8 mouse cellular contexts compared by ENCODE assay signal in genomic region chr12:81026277-81026994, GRCm38 (mm10). TPM values are rescaled to one million over a fixed set of nuclear protein-coding genes. Genes with fewer than 3 reads are reported as not detected.
DNase-seq lines count a peak whose midpoint lies in the region; ATAC-seq and TF ChIP-seq lines count a peak whose summit lies in the region.

Smoc1 (plus strand) TSS chr12:81026808.

- H3K9ac ChIP-seq in MEL (ENCODE audit: control insufficient read depth, low read depth, low read length, poor library complexity, severe bottlenecking), result no peak within 1 kb of the TSS
- peak within 1 kb of the TSS; percentile 73 for H3K9ac ChIP-seq in forebrain, embryonic 13.5 days
- peak within 1 kb of the TSS; percentile 24; the same call in 1 of the 2 replicates for H3K9ac ChIP-seq in lung, embryonic 16.5 days (ENCODE audit: low read length)

- 7% methylated on average over 18 of the region's 42 CpGs for WGBS in forebrain, embryonic 13.5 days
- 4% methylated on average over 33 of the region's 42 CpGs for WGBS in lung, embryonic 16.5 days

- H3K9me3 ChIP-seq in MEL (replicated peaks; ENCODE audit: insufficient read depth, low read length), result no peaks in the 10 kb centered on the region
- no peaks in the 10 kb centered on the region for H3K9me3 ChIP-seq in forebrain, embryonic 13.5 days (replicated peaks)
- H3K9me3 ChIP-seq in lung, embryonic 16.5 days (ENCODE audit: control insufficient read depth, low read length), result no peaks in the 10 kb centered on the region

- no peak for TF ChIP-seq EP300 in MEL (IDR thresholded peaks at IDR 0.05; ENCODE audit: low read depth in 1 of 2, low read length in 2 of 2)

- H3K4me1 ChIP-seq in MEL (ENCODE audit: control insufficient read depth in 1 of 2, insufficient read depth in 2 of 2, low read length in 2 of 2), result no peaks in the 10 kb centered on the region; a peak in 2 of 4 replicates
- peaks cover 3% of the 10 kb centered on the region; the same call in 1 of the 2 replicates for H3K4me1 ChIP-seq in brown adipose tissue, adult 24 weeks (ENCODE audit: control insufficient read depth, insufficient read depth, insufficient read length, low read length)
- peaks cover 18% of the 10 kb centered on the region for H3K4me1 ChIP-seq in forebrain, embryonic 13.5 days
- peaks cover 3% of the 10 kb centered on the region; the same call in 1 of the 2 replicates for H3K4me1 ChIP-seq in lung, embryonic 16.5 days (replicated peaks; ENCODE audit: control insufficient read depth, insufficient read depth, low read length)

- no peak for TF ChIP-seq RAD21 in MEL (IDR thresholded peaks at IDR 0.05; ENCODE audit: low read depth, low read length)

- TF ChIP-seq POLR2A in MEL (IDR thresholded peaks at IDR 0.05; ENCODE audit: control insufficient read depth in 1 of 2, insufficient read depth in 1 of 2, low read depth in 1 of 2, low read length in 2 of 2, poor library complexity in 1 of 2), result no peak

- TF ChIP-seq CTCF in MEL (IDR thresholded peaks at IDR 0.05 in 2 of 3, conservative IDR thresholded peaks at IDR 0.05 in 1 of 3; ENCODE audit: control insufficient read depth in 1 of 3, insufficient read depth in 1 of 3, low read depth in 2 of 3, low read length in 3 of 3, poor library complexity in 1 of 3, severe bottlenecking in 1 of 3), result no peak

- peak; percentile 97 for ATAC-seq in forebrain, embryonic 13.5 days
- peak; percentile 66 for ATAC-seq in lung, embryonic 16.5 days (ENCODE audit: low read depth)

- DNase-seq in MEL (ENCODE audit: low read depth, low spot score), result no peak
- peak; percentile 57 to 61 for DNase-seq in heart, postnatal 10 days
- peak; percentile 55 to 62 for DNase-seq in layer of hippocampus, adult 8-10 months (ENCODE audit: low spot score in 2 of 2)
- DNase-seq in right cerebral cortex, postnatal 25 days, result peak; percentile 71
- no peak for DNase-seq in c-Kit-positive CD71-positive TER-119-positive erythroid progenitor cells, embryonic 14.5 days (ENCODE audit: low spot score)

- H3K79me2 ChIP-seq in MEL (ENCODE audit: control insufficient read depth, insufficient read depth, low read length, poor library complexity), result 0 out of 2 replicates have a peak, but pooled peaks cover 3% of the 10 kb centered on the region

- H3K4me2 ChIP-seq in forebrain, embryonic 13.5 days, result peak within 1 kb of the TSS; percentile 99
- peak within 1 kb of the TSS; percentile 87 for H3K4me2 ChIP-seq in lung, embryonic 16.5 days (ENCODE audit: low read depth, low read length)

- H3K4me3 ChIP-seq in MEL (ENCODE audit: control insufficient read depth in 1 of 2, insufficient read depth in 1 of 2, low read depth in 2 of 2, low read length in 2 of 2), result no peak within 1 kb of the TSS
- peak within 1 kb of the TSS; percentile 56 for H3K4me3 ChIP-seq in brown adipose tissue, adult 24 weeks (ENCODE audit: insufficient read depth, low read depth, low read length)
- peak within 1 kb of the TSS; percentile 66 for H3K4me3 ChIP-seq in forebrain, embryonic 13.5 days
- peak within 1 kb of the TSS; percentile 54 for H3K4me3 ChIP-seq in lung, embryonic 16.5 days (ENCODE audit: low read length)

- peaks cover 0 to 4% of the 10 kb centered on the region in 2 experiments; a peak in 2 of 4 replicates for H3K36me3 ChIP-seq in MEL (ENCODE audit: control insufficient read depth in 1 of 2, insufficient read depth in 2 of 2, low read length in 2 of 2)
- no peaks in the 10 kb centered on the region for H3K36me3 ChIP-seq in forebrain, embryonic 13.5 days (ENCODE audit: poor library complexity, severe bottlenecking)
- H3K36me3 ChIP-seq in lung, embryonic 16.5 days (ENCODE audit: control insufficient read depth, insufficient read depth, low read length), result no peaks in the 10 kb centered on the region

- intact Hi-C loops in heart, postnatal 10 days (cut with DNase I), result no loop called here

- H3K27ac ChIP-seq in MEL (ENCODE audit: control insufficient read depth, low read depth, low read length), result no peak within 1 kb of the TSS
- H3K27ac ChIP-seq in brown adipose tissue, adult 24 weeks (replicated peaks; ENCODE audit: low read depth, low read length), result no peak within 1 kb of the TSS
- no peak within 1 kb of the TSS for H3K27ac ChIP-seq in forebrain, embryonic 13.5 days
- no peak within 1 kb of the TSS for H3K27ac ChIP-seq in lung, embryonic 16.5 days (ENCODE audit: low read length)

- H3K27me3 ChIP-seq in MEL (ENCODE audit: control insufficient read depth in 1 of 2, insufficient read depth in 2 of 2, low read length in 2 of 2), result no peaks in the 10 kb centered on the region
- H3K27me3 ChIP-seq in forebrain, embryonic 13.5 days, result peaks cover 29% of the 10 kb centered on the region
- H3K27me3 ChIP-seq in lung, embryonic 16.5 days (ENCODE audit: control insufficient read depth, insufficient read depth, low read depth, low read length), result peaks cover 44% of the 10 kb centered on the region

TF ChIP-seq in MEL, 35 proteins besides CTCF, POLR2A, EP300 and RAD21:
- TF ChIP-seq MAZ (IDR thresholded peaks at IDR 0.05; ENCODE audit: low read depth, low read length) (no peak), USF1 (IDR thresholded peaks at IDR 0.05; ENCODE audit: low read depth, low read length) (no peak), HCFC1 (IDR thresholded peaks at IDR 0.05; ENCODE audit: low read depth, low read length) (no peak), GATA1 (IDR thresholded peaks at IDR 0.05; ENCODE audit: low read depth, low read length) (no peak), BHLHE40 (IDR thresholded peaks at IDR 0.05; ENCODE audit: borderline replicate concordance, low read depth, low read length) (no peak), MAX (IDR thresholded peaks at IDR 0.05; ENCODE audit: low read length) (no peak), ZNF384 (IDR thresholded peaks at IDR 0.05; ENCODE audit: low read depth, low read length) (no peak), ELF1 (IDR thresholded peaks at IDR 0.05; ENCODE audit: low read depth, low read length) (no peak), KAT2A (conservative IDR thresholded peaks at IDR 0.05; ENCODE audit: low read depth, low read length) (no peak), E2F4 (IDR thresholded peaks at IDR 0.05; ENCODE audit: borderline replicate concordance, low read depth, low read length) (no peak), NELFE (IDR thresholded peaks at IDR 0.05; ENCODE audit: low read depth, low read length) (no peak), MYC (IDR thresholded peaks at IDR 0.05; ENCODE audit: low read depth, low read length) (no peak), SMC3 (IDR thresholded peaks at IDR 0.05; ENCODE audit: low read depth, low read length) (no peak), USF2 (IDR thresholded peaks at IDR 0.05; ENCODE audit: borderline replicate concordance in 1 of 2, insufficient read depth in 1 of 2, low read depth in 1 of 2, low read length in 2 of 2) (no peak), MYB (IDR thresholded peaks at IDR 0.05; ENCODE audit: low read depth, low read length) (no peak), TCF12 (IDR thresholded peaks at IDR 0.05; ENCODE audit: low read depth, low read length) (no peak), ZKSCAN1 (IDR thresholded peaks at IDR 0.05; ENCODE audit: low read depth, low read length) (no peak), CHD1 (IDR thresholded peaks at IDR 0.05; ENCODE audit: low read depth, low read length) (no peak), MEF2A (IDR thresholded peaks at IDR 0.05; ENCODE audit: extremely low read depth, insufficient replicate concordance, low read depth, low read length, poor library complexity, severe bottlenecking) (no peak)

RNA-seq across cellular contexts. Expression of gene Smoc1, which starts in this region (rescaled TPM):
- total RNA-seq in MEL (2012; rRNA removed), result 18.8 and 22.4 TPM in 2 replicates
- polyA plus RNA-seq in MEL (2012; ENCODE audit: insufficient read depth in 1 of 2, insufficient read length in 2 of 2, low read depth in 1 of 2, low replicate concordance in 2 of 2, missing spikeins in 1 of 2), result 10 to 100 TPM in 1 of 2 experiments, not detected in 1; 23.3 TPM
- 34.0 and 35.6 TPM in 2 replicates for polyA plus RNA-seq in brown adipose tissue, adult 24 weeks (2012; ENCODE audit: insufficient read depth, insufficient read length, missing spikeins)
- polyA plus RNA-seq in forebrain, embryonic 13.5 days (2015; fragmentation: Nextera tagmentation; extraction: Ambion mirVana), result 6.4 and 7.3 TPM in 2 replicates
- total RNA-seq in heart, postnatal 10 days (2021), result 1 to 10 TPM; 7.0 to 7.1 TPM
- total RNA-seq in layer of hippocampus, adult 8-10 months (2022), result 10 to 100 TPM in 2 of 4 experiments, 1 to 10 TPM in 2; 8.3 to 15.7 (median 11.5) TPM
- polyA plus RNA-seq in lung, embryonic 16.5 days (2015; fragmentation: Nextera tagmentation; extraction: Ambion mirVana), result 1.4 and 1.6 TPM in 2 replicates

Comparison
In these comparisons a context has a peak if more than half of its experiments do, and no peak if none do; other contexts are left out.
1. DNase-seq: peak in heart, postnatal 10 days (2 of 2), layer of hippocampus, adult 8-10 months (2 of 2) and right cerebral cortex, postnatal 25 days (single experiment); none in MEL (single experiment) and c-Kit-positive CD71-positive TER-119-positive erythroid progenitor cells, embryonic 14.5 days (single experiment).
2. H3K4me3 ChIP-seq: peak in brown adipose tissue, adult 24 weeks (single experiment), forebrain, embryonic 13.5 days (single experiment) and lung, embryonic 16.5 days (single experiment); none in MEL (0 of 2).